Mouse (Mus musculus): ENCODE data around the gene Pttg1ip.

DNA sequence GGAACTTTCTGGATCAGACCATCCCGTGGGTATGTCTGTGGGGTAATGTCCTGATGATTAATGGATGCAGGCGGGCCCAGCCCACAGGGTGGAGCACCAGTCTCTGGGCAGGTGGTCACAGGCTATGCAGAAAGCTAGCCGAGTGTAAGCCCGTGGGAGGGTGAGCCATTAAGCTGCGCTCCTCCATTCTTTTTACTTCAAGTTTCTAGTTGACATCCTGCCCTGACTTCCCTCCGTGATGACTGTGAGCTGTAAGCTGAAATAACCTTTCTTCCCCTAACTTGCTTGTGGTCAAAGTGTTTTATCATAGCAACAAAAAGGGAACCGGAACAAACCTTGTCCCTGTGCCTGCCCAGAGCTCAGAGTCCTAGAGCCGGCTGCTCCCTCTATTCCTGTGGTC is 44.8 kb upstream of the Pttg1ip start:
- no peak for TF ChIP-seq CTCF (IDR thresholded peaks at IDR 0.05; ENCODE audit: control insufficient read depth, insufficient read depth, insufficient replicate concordance, low read depth, low read length)
- no peak for TF ChIP-seq POLR2A (IDR thresholded peaks at IDR 0.05; ENCODE audit: control insufficient read depth, low read depth, low read length)

Data from testis, adult 2 months (tissue).